Mouse (Mus musculus) CD4-positive, CD25-positive, alpha-beta regulatory T cell, adult 2 months (primary cell): ENCODE data around the gene Snn.
A peak's percentile ranks its signal among the peaks of the same experiment; 100 is the strongest.

Experiments
- DNase-seq: peaks from one replicate; pipeline ENCODE4 v3.0.0-alpha.2; 2012; ENCODE audit warnings: low read depth, low spot score

Snn gene

DNA sequence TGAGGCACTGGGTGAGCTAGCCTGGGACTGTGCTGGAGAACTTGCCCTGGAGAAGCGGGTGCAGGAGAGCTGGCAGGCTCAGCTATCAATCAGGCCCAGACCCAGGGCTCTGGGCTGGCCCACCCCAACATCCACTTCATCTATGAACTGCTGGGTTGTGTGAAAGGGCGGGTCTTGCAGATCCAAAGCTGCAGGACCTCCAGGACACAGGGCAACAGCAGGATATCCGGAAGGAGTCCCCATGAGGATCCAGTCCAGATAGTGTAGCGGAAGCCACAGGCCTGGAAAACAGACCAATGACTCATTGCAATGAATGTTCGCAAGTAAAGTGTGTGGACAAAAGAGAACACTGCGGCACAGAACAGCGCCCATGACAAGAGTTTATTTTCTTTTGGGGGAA lies 14.3 kb upstream of the Snn start:
- no peak for DNase-seq

DNA sequence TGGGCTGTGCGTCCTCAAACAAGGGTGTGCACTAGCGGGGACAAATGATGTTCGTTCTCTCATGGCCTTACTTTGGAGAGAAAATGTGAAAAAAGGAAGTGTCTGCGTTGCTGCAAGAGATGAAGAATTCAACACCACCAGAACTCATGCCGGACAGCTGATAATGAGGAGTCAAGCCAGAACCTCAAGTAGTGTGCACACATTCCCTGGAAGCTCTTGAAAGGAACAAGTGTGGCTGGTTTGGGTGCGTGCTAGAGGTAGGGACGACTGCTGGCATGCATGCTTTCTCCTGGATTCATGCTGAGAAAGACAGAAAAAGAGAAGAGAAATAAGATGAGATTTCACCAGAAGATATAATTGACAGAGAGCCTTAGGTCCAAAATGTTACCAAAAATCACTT lies 13.6 kb upstream of the Snn start:
- no peak for DNase-seq

DNA sequence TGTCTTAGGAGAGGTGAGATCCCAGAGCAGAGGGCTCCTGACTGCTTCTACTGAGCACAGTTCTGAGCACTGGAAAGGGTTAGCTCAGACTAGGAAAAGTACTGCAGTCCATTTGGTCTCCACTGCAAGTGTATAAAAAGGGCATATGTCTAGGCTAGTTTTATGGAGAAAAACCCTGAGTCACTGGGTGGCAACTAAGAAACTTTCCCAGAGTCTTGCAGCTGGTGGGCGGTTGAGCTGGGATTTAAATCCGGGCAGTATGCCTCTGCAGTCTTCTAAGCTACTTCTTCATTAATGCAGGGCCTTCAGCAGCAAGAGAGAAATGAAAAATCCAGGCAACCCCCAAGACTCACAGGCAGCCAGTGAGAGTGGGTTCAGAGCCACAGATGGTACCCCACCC lies 10.5 kb upstream of the Snn start:
- DNase-seq: no peak

DNA sequence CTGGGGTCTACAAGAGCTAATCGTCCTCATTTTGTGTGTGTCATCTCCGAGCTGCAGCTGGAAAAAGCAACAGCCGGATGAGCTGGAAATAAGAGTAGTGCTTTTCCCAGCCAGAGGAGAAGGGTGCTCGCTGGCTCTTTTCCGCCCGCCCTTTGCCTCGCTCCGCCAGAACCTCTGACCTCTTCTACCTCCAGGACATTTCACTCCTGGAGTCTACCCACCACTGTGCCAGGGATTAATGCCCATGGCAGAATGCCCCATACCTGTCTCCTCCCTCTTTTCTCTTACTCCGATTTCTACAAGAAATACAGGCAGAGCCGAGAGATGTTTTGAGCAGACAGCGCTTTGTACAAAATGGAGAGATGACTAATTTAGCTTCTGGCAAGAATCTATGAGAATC lies 9.6 kb upstream of the Snn start:
- DNase-seq: no peak

DNA sequence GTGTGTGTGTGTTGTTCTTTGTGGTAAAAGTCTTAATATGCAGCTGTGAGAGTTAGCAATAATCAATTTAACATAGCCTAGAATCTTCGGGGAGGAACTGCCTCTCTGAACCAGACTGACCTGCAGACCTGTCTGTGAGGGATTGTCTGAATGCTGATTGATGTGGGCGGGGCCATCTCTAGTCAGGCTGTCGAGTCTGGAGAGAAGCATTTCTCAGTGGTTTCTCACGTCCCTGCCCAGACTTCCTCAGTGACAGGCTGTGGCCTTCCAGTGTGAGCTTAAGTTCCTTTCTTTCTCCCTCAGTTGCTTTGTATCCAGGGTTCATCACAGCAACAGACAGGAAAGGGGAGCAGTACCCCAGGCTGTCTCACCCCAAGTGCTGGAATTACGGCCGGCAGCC lies 6.3 kb upstream of the Snn start:
- DNase-seq: no peak

DNA sequence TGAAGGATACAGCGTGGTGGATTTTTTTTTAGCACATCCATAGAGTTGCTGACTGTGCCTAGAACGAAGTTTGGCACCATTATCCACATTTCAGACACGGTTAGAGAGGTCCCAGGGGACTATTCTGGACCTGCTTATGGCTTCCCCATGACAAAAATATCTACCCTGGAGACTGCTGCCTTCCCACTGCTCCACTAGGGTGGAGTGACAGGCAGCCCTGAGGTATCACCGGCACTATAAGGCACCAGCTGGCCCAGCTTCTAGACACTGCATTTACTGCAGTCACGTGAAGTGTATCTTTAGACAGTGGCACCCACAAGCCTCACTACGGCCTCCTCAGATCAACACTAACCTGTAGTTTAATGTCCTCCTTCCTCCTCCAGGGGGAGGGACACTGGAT lies 5.9 kb upstream of the Snn start:
- DNase-seq: no peak

DNA sequence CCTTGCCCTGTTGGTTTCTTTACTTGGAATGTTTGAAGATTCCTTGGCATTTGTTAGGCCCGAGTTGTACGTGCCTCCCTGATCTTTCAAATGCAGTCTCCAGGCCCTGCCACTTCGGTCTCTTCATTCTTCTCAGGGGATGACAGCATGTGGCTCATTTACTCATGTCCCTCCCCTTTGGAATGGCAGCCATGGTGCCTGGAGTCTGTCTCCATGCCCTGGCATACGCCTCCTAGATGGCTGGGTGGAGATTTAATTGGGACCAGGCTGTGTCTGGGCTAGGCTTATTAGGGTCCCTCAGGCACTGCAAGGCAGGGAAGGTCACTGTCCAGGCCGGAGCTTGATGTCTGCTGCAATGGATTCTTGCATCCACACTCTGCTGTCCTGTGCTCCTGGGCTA lies 4.8 kb upstream of the Snn start:
- DNase-seq: no peak

DNA sequence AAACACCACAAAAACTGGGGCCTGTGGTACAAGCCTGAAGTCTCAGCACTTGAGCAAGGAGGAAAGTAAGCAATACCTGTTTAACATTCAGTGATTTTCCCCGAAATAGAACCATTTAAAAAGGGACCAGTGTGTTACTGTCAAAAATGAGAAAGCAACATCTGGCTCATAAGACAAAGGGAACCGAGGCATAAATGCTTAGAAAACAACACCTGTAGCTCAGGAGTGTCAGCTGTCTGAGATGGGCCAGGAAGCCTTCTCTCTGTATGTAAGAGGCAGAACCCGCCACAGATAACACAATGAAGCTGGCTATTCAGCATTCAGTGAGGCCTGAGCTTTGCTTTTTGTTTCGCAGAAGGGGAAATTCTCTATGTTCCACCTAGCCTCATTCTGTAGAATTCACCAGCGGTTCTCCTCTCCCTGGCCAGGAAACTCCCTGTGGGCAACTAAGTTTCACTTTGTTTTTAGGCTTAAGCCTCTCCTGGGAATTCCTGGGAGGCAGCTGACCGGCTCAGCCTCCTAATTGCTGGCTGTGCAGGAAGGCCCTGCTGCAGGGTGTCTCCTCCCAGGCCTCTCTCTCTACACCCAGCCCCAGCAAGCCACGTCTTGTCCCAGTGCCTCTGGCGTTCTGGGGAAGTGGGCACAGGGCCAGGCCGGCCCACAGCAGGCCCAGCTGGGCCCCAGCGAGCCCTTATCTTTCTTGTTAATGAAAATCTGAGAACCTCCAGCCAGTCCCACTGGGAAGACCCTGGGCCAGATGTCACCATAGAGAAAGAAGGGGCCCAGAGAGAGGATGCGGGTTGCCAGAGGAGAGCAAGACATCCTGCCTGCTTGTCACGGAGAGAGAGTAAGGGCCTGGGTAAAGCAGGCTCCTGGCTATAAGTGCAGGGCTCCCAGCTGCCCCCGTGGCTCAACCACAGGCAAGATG lies 2.3 kb downstream of the Snn start:
- DNase-seq: peak; percentile 34

DNA sequence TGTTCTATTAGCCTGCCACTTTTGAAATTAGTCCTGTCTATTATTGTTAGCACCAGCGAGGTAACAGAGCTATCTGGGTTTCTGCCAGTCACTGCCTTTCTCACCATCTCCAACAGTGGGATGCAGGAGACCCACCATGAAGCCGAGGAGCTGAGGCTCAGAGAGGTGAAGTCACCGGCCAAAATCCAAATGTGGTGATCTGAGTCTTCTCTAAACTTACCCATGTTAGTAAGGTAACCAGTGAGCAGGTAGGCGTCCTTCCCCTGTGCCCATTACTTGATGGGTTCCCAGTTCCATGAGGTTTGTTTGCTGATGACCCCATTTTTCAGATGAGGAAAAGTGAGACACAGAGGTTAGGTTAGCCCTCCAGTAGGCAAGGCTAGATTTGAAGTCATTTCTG lies 3.6 kb downstream of the Snn start:
- DNase-seq: no peak

DNA sequence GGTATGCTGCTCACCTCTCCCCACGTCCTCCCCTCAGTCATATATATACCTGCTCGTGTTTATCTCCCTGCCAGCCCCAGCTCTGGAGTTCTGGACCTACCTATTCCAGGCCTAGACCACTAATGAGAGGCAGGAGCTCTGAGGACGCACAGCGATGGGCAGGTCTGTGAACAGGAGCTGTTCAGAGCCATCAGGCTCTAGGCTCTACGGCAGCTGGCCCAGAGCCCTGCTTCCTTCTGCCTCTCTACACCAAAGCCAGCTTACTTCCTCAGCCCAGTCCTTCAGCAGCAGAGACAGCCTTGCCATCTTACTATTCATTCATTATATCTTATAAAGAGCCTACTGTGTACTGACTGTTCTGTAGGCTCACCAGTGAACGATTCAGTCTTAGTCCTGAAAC lies 4.0 kb downstream of the Snn start:
- DNase-seq: no peak

DNA sequence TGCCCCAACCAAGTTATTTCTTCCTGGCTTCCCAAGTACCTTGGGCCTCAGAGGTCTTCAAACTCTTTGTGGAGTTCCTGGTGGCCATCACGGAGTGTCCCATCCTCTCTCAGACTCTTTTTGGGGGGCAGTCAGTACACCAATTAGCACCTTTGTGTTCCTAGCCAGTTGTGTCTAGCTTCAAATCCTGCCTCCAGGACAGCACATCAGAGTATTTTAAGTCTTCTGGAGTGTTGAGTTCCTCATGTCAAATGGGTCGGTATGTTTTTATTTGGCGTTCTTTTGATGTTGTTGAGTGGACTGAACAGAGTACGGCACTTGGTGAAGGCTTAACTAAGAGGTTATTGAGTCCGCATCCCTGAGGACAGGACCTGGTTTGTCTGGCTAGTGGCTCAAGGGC lies 4.7 kb downstream of the Snn start:
- peak; percentile 16 for DNase-seq

DNA sequence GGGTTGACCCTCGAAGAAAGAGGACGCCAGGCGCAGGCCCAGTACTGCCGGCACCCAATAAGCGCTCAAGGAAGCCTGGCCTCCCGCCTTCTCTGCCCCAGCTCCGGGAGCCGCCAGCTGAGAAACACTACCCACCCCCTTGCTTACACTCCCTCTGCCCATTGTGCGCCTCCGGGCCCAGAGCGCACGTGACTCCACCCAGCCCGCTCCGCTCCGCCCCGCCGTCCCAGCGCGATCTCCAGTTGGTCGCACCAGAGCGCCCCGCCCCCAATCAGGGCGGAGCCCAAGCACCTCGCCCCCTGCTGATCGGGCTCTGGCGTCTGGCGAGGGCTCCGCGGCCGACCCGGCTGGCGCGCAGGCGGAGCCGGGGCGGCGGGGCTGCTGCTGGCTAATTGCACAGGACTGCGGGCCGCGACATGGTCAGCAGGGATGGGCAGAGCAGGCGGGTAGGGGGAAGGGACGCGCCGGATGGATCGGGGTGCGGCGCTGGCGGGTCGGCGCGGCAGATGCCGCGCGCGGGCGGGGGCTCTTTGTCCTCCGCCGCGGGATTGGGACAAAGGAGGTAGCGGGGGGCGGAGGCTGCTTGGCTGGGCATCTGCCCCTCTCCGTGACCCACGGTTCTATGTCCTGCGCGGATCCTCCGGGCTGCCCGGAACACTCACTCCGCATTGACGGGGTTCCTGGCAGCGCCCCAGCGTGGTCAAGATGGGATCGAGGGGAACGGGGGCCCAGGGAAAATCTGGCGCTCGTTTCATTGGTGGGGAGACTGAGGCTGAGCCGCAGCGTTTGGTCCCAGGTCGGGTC lies 5.5 kb downstream of the Snn start, which contains the start of gene Litaf:
TSS of gene Litaf (minus strand) at position 129 of the 804 bp plus-strand sequence.
- DNase-seq: peak; percentile 99

DNA sequence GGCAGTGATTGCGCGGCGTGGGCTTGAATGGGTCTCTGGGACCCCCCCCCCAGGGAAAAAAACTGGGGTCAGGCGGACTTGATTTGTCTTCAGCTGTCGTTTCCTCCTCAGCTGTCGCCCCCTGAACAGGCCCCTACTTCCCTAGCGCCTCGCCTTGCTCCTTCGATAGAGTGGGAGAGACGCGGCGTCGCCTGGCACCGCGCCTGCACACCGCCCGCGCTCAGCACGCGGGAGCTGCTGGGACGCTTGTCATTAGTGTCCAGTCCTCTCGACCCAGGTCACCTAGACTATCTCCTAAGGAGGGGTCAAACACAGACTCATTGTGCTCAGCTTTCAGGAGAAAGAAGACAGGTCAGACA lies 6.1 kb downstream of the Snn start:
- peak; percentile 44 for DNase-seq

DNA sequence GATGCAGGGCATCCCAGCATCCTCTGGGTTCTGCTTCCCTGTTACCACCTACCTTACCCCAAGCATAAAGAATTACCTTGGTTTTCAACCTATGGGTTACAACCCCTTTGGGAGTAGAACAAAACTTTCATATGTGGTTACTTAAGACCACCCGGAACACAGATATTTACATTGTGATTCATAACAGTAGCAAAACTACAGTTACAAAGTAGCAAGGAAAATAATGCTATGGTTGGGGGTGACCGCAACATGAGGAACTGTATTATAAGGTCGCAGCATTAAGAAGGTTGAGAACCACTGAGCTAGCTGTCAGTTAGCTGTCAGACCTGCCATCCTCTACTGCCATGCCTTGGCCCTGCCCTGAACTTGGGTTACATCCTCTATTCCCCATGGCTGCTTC lies 7.9 kb downstream of the Snn start:
- no peak for DNase-seq

DNA sequence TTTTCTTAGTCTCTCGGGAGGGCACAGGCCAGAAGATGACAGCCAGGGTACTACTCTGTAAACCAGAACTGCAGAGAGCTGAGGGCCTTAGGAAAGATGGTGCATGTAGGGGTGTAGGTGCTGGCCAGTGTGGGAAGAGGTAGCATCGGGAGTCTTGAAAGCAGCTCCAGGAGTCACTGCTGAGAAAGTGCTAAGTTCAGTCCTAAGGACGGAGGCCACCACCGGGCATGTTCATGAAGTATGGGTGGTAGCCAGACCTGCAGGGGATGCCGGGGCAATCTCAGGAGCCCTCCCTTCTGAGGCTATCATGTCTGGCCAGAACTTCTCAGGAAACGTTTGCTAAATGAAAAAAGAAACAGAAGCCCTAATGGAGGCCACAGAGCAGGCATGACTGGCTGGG lies 8.5 kb downstream of the Snn start:
- DNase-seq: no peak

DNA sequence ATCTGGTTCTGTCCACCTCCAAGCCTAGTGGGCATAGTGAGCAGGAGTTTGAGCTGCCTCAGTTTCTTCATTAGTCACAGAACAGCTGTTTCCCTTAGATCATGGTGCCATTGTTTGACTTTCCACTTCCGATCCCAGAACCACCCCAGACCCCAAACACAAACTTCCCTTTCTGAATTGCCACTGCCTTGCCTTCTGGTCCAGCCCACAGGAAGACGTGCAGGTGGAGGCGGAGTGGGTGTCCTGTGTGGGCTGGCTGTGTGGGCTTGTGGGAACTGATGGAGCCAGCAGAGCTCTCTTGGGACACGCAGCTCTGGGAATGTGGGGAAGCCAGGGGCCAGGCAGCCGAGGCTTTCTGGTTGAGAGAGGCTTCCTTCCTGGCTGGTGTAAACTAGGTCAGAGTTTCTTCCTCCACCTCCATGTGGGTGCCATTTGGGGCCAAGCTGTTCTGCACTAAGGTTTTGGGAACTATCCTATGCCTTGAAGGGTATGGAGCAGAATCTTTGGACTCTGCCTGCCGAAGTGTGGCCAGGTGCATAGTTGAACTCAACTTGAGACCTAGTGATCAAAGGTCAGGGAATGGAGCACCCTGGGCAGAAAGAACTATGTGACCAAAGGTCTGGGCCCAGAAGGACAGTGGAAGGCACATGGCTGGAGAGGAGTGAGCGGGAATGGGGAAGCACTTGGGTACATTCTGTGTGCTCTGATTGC lies 9.1 kb downstream of the Snn start:
- no peak for DNase-seq

DNA sequence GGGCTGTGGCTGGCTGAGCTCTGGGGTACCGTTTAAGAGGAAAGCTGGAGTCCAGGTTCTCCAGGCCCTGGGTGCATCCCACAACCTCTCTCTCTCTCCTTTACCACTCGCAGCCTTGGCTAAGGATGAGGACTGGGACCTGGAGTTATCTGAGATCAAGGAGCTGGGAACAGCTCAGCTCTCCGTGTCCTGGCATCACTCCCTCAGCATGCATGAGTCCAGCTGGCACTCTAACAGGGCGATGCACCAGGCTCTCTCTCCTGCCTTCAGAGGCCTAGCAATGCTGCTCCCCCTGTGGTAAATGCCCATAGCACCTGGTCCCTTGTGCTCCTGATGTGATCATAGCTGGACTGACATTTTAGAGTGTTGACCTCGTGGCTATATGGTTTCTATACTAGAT lies 10.4 kb downstream of the Snn start:
- DNase-seq: no peak

DNA sequence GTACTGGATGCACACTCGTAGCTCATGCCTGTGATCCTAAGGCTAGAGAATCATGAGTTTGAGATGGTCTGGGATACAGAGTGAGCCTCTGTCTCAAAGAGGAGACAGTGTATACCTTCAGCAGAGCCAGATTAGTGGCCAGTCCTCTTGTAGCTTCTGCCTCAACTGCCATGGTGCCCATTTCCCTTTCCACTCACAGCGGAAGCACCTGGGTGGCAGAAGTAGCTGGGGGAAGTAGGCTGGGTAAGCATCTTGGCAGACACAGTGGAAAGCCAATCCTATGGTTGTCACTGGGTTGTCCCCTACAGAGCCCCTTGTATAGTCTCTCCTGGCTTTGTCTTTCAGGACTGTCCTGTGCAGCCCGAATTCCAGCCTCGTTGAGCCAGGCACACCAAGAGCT lies 11.1 kb downstream of the Snn start:
- no peak for DNase-seq

DNA sequence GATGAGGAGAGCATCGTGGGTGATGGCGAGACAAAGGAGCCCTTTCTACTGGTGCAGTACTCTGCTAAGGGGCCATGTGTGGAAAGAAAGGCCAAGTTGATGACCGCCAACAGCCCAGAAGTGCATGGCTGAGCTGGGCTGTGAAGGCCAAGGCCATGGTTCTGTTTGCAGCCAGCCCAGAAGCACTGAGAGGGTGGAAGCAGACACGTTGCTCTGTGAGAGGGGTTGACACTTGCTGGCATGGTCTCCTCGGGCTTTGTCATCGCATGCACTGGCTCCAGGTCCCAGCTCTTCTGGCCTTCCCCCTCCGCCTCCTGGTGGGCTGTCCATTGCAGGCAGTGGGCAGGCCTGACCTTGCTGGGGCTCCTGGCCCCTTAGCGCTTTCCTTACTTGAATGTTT lies 11.7 kb downstream of the Snn start:
- DNase-seq: no peak

DNA sequence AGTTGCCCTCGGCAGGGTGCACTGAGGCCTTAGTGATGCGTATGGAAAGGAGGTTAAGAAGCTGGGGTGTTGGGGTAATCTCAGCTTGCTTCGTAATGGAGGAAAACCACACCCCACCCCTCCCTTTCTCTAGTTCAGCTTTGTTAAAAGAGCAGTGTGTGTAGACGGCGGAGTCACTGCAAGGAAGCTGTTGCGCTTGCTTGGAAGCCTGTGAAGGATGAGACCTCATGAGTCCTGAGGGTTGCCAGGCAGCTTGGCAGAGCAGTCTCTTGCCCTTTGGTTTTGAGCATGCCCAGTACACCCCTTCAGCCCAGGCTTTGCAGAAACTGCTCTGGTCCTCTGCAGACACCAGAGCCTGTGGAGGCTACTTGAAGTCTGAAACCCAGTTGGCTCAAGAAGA lies 12.3 kb downstream of the Snn start:
- DNase-seq: peak; percentile 38

DNA sequence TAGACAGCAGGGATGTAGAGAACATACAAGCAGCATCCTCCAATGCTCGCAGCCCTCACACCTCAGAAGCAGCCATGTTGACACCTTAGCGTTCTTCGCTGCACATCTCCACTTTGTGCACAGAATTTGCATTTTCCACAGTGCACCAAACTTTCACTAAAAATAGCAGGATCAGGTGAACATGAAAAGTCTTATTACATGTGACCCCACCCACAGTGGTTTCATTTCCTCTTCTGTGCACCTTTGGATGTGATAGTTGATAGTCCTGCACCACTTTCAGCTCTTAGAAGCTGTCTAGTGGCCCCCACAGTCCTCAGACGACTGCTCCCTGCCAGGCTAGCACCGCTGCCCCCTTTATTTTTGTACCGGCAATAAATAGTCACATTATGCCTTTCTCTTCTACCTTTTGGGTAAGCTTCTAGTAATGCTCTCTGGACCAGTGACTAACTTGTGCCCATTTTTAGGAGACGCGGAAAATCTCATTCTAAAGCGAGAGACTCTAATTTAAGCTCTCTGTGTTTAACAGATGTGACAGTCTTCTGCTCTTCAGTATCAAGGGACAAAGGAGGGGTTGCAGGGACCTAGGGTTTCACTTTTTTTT lies 17.0 kb downstream of the Snn start:
- DNase-seq: peak; percentile 49
